In the genomic region with DNA sequence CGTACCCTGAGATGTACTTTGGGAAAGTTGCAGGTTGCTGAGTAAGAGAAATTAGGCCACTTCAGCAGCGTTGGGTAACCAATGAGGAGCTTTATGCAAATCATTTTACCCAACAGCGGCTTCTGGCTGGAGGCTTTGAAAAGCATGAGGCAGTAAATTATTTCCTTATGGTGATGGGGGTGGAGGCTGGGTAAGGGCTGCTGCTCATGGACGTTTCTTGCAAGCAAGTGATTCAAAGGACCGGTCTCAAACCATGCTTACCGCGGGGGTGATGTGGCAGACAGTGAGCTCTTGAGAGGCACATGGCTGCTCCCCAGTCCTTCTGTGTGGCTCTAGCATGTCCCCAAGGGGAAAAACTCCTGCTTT, we compare ENCODE assay signal across 9 mouse cellular contexts. TPM values are rescaled to one million over a fixed set of nuclear protein-coding genes. Genes with fewer than 3 reads are reported as not detected.
DNase-seq lines count a peak whose midpoint lies in the region; ATAC-seq and TF ChIP-seq lines count a peak whose summit lies in the region.
"Had no signal": no experiment of that assay in that cellular context is flagged by ENCODE, and none has a peak within 500 bp of the region (broad histone marks: within the 10 kb centered on the region; RNA-seq: fewer than 3 reads in every experiment).

No protein-coding gene starts in this region.

- H3K27ac ChIP-seq in forebrain, embryonic 10.5 days, result peak overlapping the region; percentile 87
- peak overlapping the region; percentile 85 for H3K27ac ChIP-seq in hindbrain, embryonic 10.5 days
- peak overlapping the region; percentile 60 for H3K27ac ChIP-seq in left cerebral cortex, adult 2 months

- H3K27me3 ChIP-seq in forebrain, embryonic 10.5 days (ENCODE audit: poor library complexity, severe bottlenecking), result no peaks in the 10 kb centered on the region
- H3K27me3 ChIP-seq in hindbrain, embryonic 10.5 days (ENCODE audit: insufficient read depth, poor library complexity, severe bottlenecking), result no peaks in the 10 kb centered on the region
- no peaks in the 10 kb centered on the region for H3K27me3 ChIP-seq in megakaryocyte, embryonic 14.5 days (replicated peaks)

- no peak overlapping the region for H3K4me3 ChIP-seq in forebrain, embryonic 10.5 days
- peak overlapping the region; percentile 38; the same call in 1 of the 2 replicates for H3K4me3 ChIP-seq in hindbrain, embryonic 10.5 days
- no peak overlapping the region for H3K4me3 ChIP-seq in left cerebral cortex, adult 2 months
- H3K4me3 ChIP-seq in megakaryocyte, embryonic 14.5 days (replicated peaks), result peak overlapping the region; percentile 83
- H3K4me3 ChIP-seq: erythroblast, embryonic 14.5 days had no signal

- H3K4me1 ChIP-seq in forebrain, embryonic 10.5 days, result peaks cover 58% of the 10 kb centered on the region
- peaks cover 60% of the 10 kb centered on the region for H3K4me1 ChIP-seq in hindbrain, embryonic 10.5 days (replicated peaks)
- peaks cover 66% of the 10 kb centered on the region for H3K4me1 ChIP-seq in megakaryocyte, embryonic 14.5 days

- intact Hi-C loops in left cerebral cortex, adult 2 months (cut with DNase I), result no loop called here

- no peaks in the 10 kb centered on the region for H3K36me3 ChIP-seq in forebrain, embryonic 10.5 days (replicated peaks)
- H3K36me3 ChIP-seq in hindbrain, embryonic 10.5 days, result no peaks in the 10 kb centered on the region
- H3K36me3 ChIP-seq in megakaryocyte, embryonic 14.5 days (replicated peaks; ENCODE audit: low read length), result peaks cover 22% of the 10 kb centered on the region

- no peaks in the 10 kb centered on the region for H3K9me3 ChIP-seq in forebrain, embryonic 10.5 days
- H3K9me3 ChIP-seq in hindbrain, embryonic 10.5 days, result no peaks in the 10 kb centered on the region
- H3K9me3 ChIP-seq in megakaryocyte, embryonic 14.5 days, result no peaks in the 10 kb centered on the region

- no peak for TF ChIP-seq CTCF in left cerebral cortex, adult 2 months (IDR thresholded peaks at IDR 0.05)

- WGBS in forebrain, embryonic 10.5 days, result 4% methylated on average over 7 of the region's 7 CpGs
- 4% methylated on average over 7 of the region's 7 CpGs for WGBS in hindbrain, embryonic 10.5 days

- peak; percentile 82 for DNase-seq in CD4-positive helper T cell, adult 2 months (ENCODE audit: low read depth, low spot score)
- peak; percentile 68 for DNase-seq in forebrain, embryonic 10.5 days (ENCODE audit: extremely low spot score, low spot score)
- DNase-seq in hindbrain, embryonic 10.5 days (ENCODE audit: low spot score), result peak; percentile 70
- DNase-seq in left cerebral cortex, adult 2 months (ENCODE audit: extremely low spot score in 1 of 2, low spot score in 2 of 2), result peak; percentile 38 to 44
- DNase-seq in right cerebral cortex, postnatal 14 days, result peak; percentile 19

- peak; percentile 96 for ATAC-seq in activated CD4-positive, CD25-positive, alpha-beta regulatory T cell, adult 4 months
- no peak for ATAC-seq in erythroid progenitor cell, adult 5-6 weeks (replicated peaks; ENCODE audit: low FRiP score, poor library complexity, severe bottlenecking)

RNA-seq across cellular contexts. Expression of a gene that starts 26.0 kb away (rescaled TPM):
- 10 to 100 TPM in 1 of 2 experiments, 1 to 10 TPM in 1; 9.2 to 10.6 TPM for polyA plus RNA-seq in activated CD4-positive, CD25-positive, alpha-beta regulatory T cell, adult 4 months (2017; shearing (Covaris generic))
- 8.2 and 8.9 TPM in 2 replicates for polyA plus RNA-seq in forebrain, embryonic 10.5 days (2016; fragmentation: Nextera tagmentation; extraction: Ambion mirVana)
- 10.6 and 13.3 TPM in 2 replicates for polyA plus RNA-seq in hindbrain, embryonic 10.5 days (2016; fragmentation: Nextera tagmentation; extraction: Ambion mirVana)
- 10 to 100 TPM; 62.3 to 62.4 TPM for total RNA-seq in left cerebral cortex, adult 2 months (2021)
- polyA plus RNA-seq in megakaryocyte, embryonic 14.5 days (2012; ENCODE audit: insufficient read depth, low replicate concordance), result 1.1 and 2.0 TPM in 2 replicates
- total RNA-seq in erythroid progenitor cell, adult 5-6 weeks (2015; ENCODE audit: low replicate concordance), result 33.5 and 56.6 TPM in 2 replicates
- total RNA-seq in erythroid progenitor cell, adult 5-6 weeks (2017; ENCODE audit: low replicate concordance), result 44.0 and 54.7 TPM in 2 replicates

Comparison
In these comparisons a context has a peak if more than half of its experiments do, and no peak if none do; other contexts are left out.
1. DNase-seq: peak in every context shown above with its lines; median percentile 82 in CD4-positive helper T cell, adult 2 months; 70 in hindbrain, embryonic 10.5 days; 68 in forebrain, embryonic 10.5 days; 41 in left cerebral cortex, adult 2 months; 19 in right cerebral cortex, postnatal 14 days.
2. H3K4me3 ChIP-seq: peak in hindbrain, embryonic 10.5 days (single experiment) and megakaryocyte, embryonic 14.5 days (single experiment); none in forebrain, embryonic 10.5 days (single experiment) and left cerebral cortex, adult 2 months (single experiment).
3. Peak in every context shown above with its lines, with median percentiles within 50 percentile points of each other: H3K27ac ChIP-seq.